Mouse (Mus musculus) MEL (cell line): Measurements from ENCODE around the gene Medag. TPM values are rescaled to one million over a fixed set of nuclear protein-coding genes. Genes with fewer than 3 reads are reported as not detected.

ENCODE experiments used
- DNase-seq: peaks from one replicate; pipeline ENCODE4 v3.0.0; 2011; ENCODE audit warnings: low read depth, low spot score
- H3K27ac ChIP-seq: 2 replicates; pipeline ENCODE4 v1.5.1; 2012; ENCODE audit warnings: low read depth, mild to moderate bottlenecking, control low read depth, low read length, moderate library complexity; ENCODE audit not compliant: control insufficient read depth
- H3K27me3 ChIP-seq, 2 experiments: fragments of 150-350 bp in 1 of 2; sonication (generic) in 1 of 2; 2 replicates each; pipeline ENCODE4 v1.6.1; 2012; ENCODE audit warnings: low read length in 2 of 2, mild to moderate bottlenecking in 2 of 2, improper control_type of control experiment in 1 of 2, moderate library complexity in 1 of 2; ENCODE audit not compliant: insufficient read depth in 2 of 2, control insufficient read depth in 1 of 2
- H3K36me3 ChIP-seq, 2 experiments: 2 replicates each; pipeline ENCODE4 v1.6.1; 2012 to 2014; ENCODE audit warnings: low read length in 2 of 2, improper control_type of control experiment in 1 of 2, inconsistent platforms in 1 of 2, mild to moderate bottlenecking in 1 of 2; ENCODE audit not compliant: insufficient read depth in 2 of 2, control insufficient read depth in 1 of 2
- H3K4me1 ChIP-seq, 2 experiments: fragments of 150-350 bp in 1 of 2; sonication (generic) in 1 of 2; 2 replicates each; pipeline ENCODE4 v1.6.1; 2012; ENCODE audit warnings: low read length in 2 of 2, improper control_type of control experiment in 1 of 2, mild to moderate bottlenecking in 1 of 2; ENCODE audit not compliant: insufficient read depth in 2 of 2, control insufficient read depth in 1 of 2
- H3K4me3 ChIP-seq, 2 experiments: fragments of 150-350 bp in 1 of 2; sonication (generic) in 1 of 2; 2 replicates each; pipeline ENCODE4 v1.5.1; 2012; ENCODE audit warnings: low read depth in 2 of 2, low read length in 2 of 2, mild to moderate bottlenecking in 2 of 2, moderate library complexity in 2 of 2, control low read depth in 1 of 2, improper control_type of control experiment in 1 of 2; ENCODE audit not compliant: control insufficient read depth in 1 of 2, insufficient read depth in 1 of 2
- H3K79me2 ChIP-seq: 2 replicates; pipeline ENCODE4 v1.6.1; 2012; ENCODE audit warnings: mild to moderate bottlenecking, low read length, moderate library complexity; ENCODE audit not compliant: control insufficient read depth, poor library complexity, insufficient read depth
- H3K9ac ChIP-seq: 2 replicates; pipeline ENCODE4 v1.6.1; 2012; ENCODE audit warnings: low read depth, mild to moderate bottlenecking, control low read depth, low read length, moderate library complexity; ENCODE audit not compliant: control insufficient read depth, poor library complexity, severe bottlenecking
- H3K9me3 ChIP-seq: fragments of 150-350 bp; sonication (generic); replicated peaks from 2 replicates; pipeline ENCODE4 v1.6.1; 2012; ENCODE audit warnings: mild to moderate bottlenecking, low read length, improper control_type of control experiment, moderate library complexity; ENCODE audit not compliant: insufficient read depth
- BHLHE40 ChIP-seq: IDR thresholded peaks from 2 replicates; pipeline ENCODE4 v1.6.1; 2012; ENCODE audit warnings: low read depth, mild to moderate bottlenecking, inconsistent platforms, low read length, improper control_type of control experiment, borderline replicate concordance
- CHD1 ChIP-seq: IDR thresholded peaks from 2 replicates; pipeline ENCODE4 v1.6.1; 2012; ENCODE audit warnings: low read depth, mild to moderate bottlenecking, inconsistent platforms, low read length, improper control_type of control experiment
- CTCF ChIP-seq, 3 experiments: IDR thresholded peaks in 2 of 3; conservative IDR thresholded peaks in 1 of 3; 2 replicates each; pipeline ENCODE4 v1.5.1; 2011 to 2012; ENCODE audit warnings: low read length in 3 of 3, low read depth in 2 of 3, mild to moderate bottlenecking in 2 of 3, improper control_type of control experiment in 1 of 3, inconsistent platforms in 1 of 3, mixed read lengths in 1 of 3, moderate library complexity in 1 of 3; ENCODE audit not compliant: control insufficient read depth in 1 of 3, insufficient read depth in 1 of 3, poor library complexity in 1 of 3, severe bottlenecking in 1 of 3
- EP300 ChIP-seq, 2 experiments: IDR thresholded peaks; 2 replicates each; pipeline ENCODE4 v1.6.1; 2011; ENCODE audit warnings: improper control_type of control experiment in 2 of 2, low read length in 2 of 2, low read depth in 1 of 2, mild to moderate bottlenecking in 1 of 2
- GABPA ChIP-seq: IDR thresholded peaks from 2 replicates; pipeline ENCODE4 v1.6.1; 2012; ENCODE audit warnings: low read depth, mild to moderate bottlenecking, inconsistent platforms, low read length, improper control_type of control experiment, moderate library complexity
- GATA1 ChIP-seq: IDR thresholded peaks from 2 replicates; pipeline ENCODE4 v1.6.1; 2011; ENCODE audit warnings: low read depth, low read length, improper control_type of control experiment
- HCFC1 ChIP-seq: IDR thresholded peaks from 2 replicates; pipeline ENCODE4 v1.6.1; 2012; ENCODE audit warnings: low read depth, mild to moderate bottlenecking, inconsistent platforms, low read length, improper control_type of control experiment, moderate library complexity
- JUND ChIP-seq: IDR thresholded peaks from 2 replicates; pipeline ENCODE4 v1.6.1; 2011; ENCODE audit warnings: low read depth, mild to moderate bottlenecking, improper control_type of control experiment, low read length
- MAX ChIP-seq: IDR thresholded peaks from 2 replicates; pipeline ENCODE4 v1.6.1; 2011; ENCODE audit warnings: low read length, improper control_type of control experiment
- MAZ ChIP-seq: IDR thresholded peaks from 2 replicates; pipeline ENCODE4 v1.6.1; 2012; ENCODE audit warnings: low read depth, mild to moderate bottlenecking, inconsistent platforms, low read length, improper control_type of control experiment
- MEF2A ChIP-seq: IDR thresholded peaks from 2 replicates; pipeline ENCODE4 v1.6.1; 2014; ENCODE audit warnings: low read depth, mild to moderate bottlenecking, inconsistent platforms, low read length, improper control_type of control experiment; ENCODE audit not compliant: poor library complexity, insufficient replicate concordance, severe bottlenecking; ENCODE audit errors: extremely low read depth
- MYC ChIP-seq: IDR thresholded peaks from 2 replicates; pipeline ENCODE4 v1.6.1; 2011; ENCODE audit warnings: low read depth, mild to moderate bottlenecking, low read length, improper control_type of control experiment, moderate library complexity
- NRF1 ChIP-seq: IDR thresholded peaks from 2 replicates; pipeline ENCODE4 v1.6.1; 2014; ENCODE audit warnings: low read depth, mild to moderate bottlenecking, inconsistent platforms, low read length, improper control_type of control experiment, moderate library complexity; ENCODE audit not compliant: poor library complexity, insufficient read depth, severe bottlenecking
- POLR2A ChIP-seq, 2 experiments: IDR thresholded peaks; 2 replicates each; pipeline ENCODE4 v1.6.1; 2011 to 2012; ENCODE audit warnings: low read length in 2 of 2, mild to moderate bottlenecking in 2 of 2, control low read depth in 1 of 2, improper control_type of control experiment in 1 of 2, low read depth in 1 of 2, moderate library complexity in 1 of 2; ENCODE audit not compliant: control insufficient read depth in 1 of 2, insufficient read depth in 1 of 2, poor library complexity in 1 of 2
- RCOR1 ChIP-seq: IDR thresholded peaks from 2 replicates; pipeline ENCODE4 v1.6.1; 2012; ENCODE audit warnings: low read depth, mild to moderate bottlenecking, inconsistent platforms, low read length, improper control_type of control experiment
- SIN3A ChIP-seq: IDR thresholded peaks from 2 replicates; pipeline ENCODE4 v1.6.1; 2012; ENCODE audit warnings: low read length, improper control_type of control experiment, inconsistent platforms
- TAL1 ChIP-seq: IDR thresholded peaks from 2 replicates; pipeline ENCODE4 v1.6.1; 2012; ENCODE audit warnings: mild to moderate bottlenecking, inconsistent platforms, low read length, moderate library complexity, mixed read lengths
- USF1 ChIP-seq: IDR thresholded peaks from 2 replicates; pipeline ENCODE4 v1.6.1; 2014; ENCODE audit warnings: low read depth, mild to moderate bottlenecking, inconsistent platforms, low read length, improper control_type of control experiment, moderate library complexity
- ZKSCAN1 ChIP-seq: IDR thresholded peaks from 2 replicates; pipeline ENCODE4 v1.6.1; 2012; ENCODE audit warnings: low read depth, mild to moderate bottlenecking, inconsistent platforms, low read length, improper control_type of control experiment, moderate library complexity
- ZMIZ1 ChIP-seq: IDR thresholded peaks from 2 replicates; pipeline ENCODE4 v1.6.1; 2012; ENCODE audit warnings: low read depth, mild to moderate bottlenecking, inconsistent platforms, low read length, improper control_type of control experiment, moderate library complexity
- polyA plus RNA-seq, 2 experiments: library from polyadenylated mRNA; stranded (reverse) in 1 of 2; unstranded in 1 of 2; fragments of >175 nt in 1 of 2; fragments of >200 nt in 1 of 2; gene quantifications; 2 replicates each; pipeline versions ENCODE4 v1.2.1 to v1.2.4; 2012; ENCODE audit warnings: low replicate concordance in 2 of 2, low read depth in 1 of 2; ENCODE audit not compliant: insufficient read length in 2 of 2, insufficient read depth in 1 of 2, missing spikeins in 1 of 2
- total RNA-seq: library from RNA; depleted of rRNA; stranded (reverse); fragments of 300-350 nt; gene quantifications from 2 replicates; pipeline ENCODE4 v1.2.3, GENCODE M21; 2012

Gene Medag
- total and polyA plus RNA-seq, 3 experiments = not detected

DNA sequence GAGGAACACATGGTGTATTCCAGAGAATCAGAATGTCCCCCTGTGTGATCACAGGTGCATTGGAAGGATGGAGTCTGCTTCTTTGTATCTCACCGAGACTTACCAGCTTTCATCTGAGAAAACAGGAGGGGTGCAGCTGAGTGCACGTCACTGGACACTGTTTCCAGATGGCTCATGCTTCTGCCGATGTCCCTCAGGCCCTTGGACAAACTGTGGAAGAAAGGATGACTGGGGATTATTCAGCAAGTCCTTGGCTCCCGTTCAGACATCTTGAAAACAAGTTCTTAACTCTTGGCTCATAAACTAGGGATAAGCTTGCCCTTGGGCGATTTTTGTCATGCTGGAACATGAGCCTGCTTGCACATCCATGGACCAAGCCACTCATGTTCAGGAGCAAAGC, 8.2 kb upstream of the Medag start:
- TF ChIP-seq POLR2A (IDR thresholded peaks at IDR 0.05; ENCODE audit: control insufficient read depth in 1 of 2, insufficient read depth in 1 of 2, low read depth in 1 of 2, low read length in 2 of 2, poor library complexity in 1 of 2) = no peak
- no peak for TF ChIP-seq USF1
- no peak for TF ChIP-seq MEF2A
- TF ChIP-seq HCFC1 = no peak
- no peak for TF ChIP-seq ZKSCAN1
- no peak for TF ChIP-seq MYC
- TF ChIP-seq SIN3A = no peak
- TF ChIP-seq NRF1 = no peak
- no peak for TF ChIP-seq GATA1
- no peak for TF ChIP-seq BHLHE40
- TF ChIP-seq MAX = no peak
- no peak for TF ChIP-seq GABPA
- TF ChIP-seq EP300 (IDR thresholded peaks at IDR 0.05; ENCODE audit: low read depth in 1 of 2, low read length in 2 of 2) = no peak
- TF ChIP-seq CTCF (IDR thresholded peaks at IDR 0.05 in 2 of 3, conservative IDR thresholded peaks at IDR 0.05 in 1 of 3; ENCODE audit: control insufficient read depth in 1 of 3, insufficient read depth in 1 of 3, low read depth in 2 of 3, low read length in 3 of 3, poor library complexity in 1 of 3, severe bottlenecking in 1 of 3) = no peak
- no peak for TF ChIP-seq JUND
- no peak for TF ChIP-seq ZMIZ1
- no peak for TF ChIP-seq CHD1
- TF ChIP-seq TAL1 = no peak
- no peak for TF ChIP-seq RCOR1
- TF ChIP-seq, all 39 proteins: peak for 0

DNA sequence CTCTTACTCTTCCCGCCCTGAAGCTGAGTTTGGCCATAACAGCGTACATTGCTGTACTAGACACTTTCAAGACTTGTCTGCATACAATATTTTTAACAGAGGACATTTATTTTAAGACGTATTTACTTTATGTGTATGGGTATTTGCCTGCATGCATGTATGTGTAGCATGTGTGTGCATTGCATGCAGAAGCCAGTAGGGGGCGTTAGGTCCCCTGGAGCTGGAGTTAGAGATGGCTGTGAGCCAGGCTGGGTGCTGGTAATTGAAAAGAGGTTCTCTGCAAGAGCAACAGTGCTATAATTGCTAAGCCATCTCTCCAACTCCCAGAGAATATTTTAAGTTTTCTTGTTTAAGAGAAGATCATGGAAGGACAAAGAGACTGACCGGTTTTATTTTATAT, 6.8 kb upstream of the Medag start:
- H3K27me3 ChIP-seq = no peaks in the 10 kb centered on the region
- DNase-seq = no peak
- no peaks in the 10 kb centered on the region for H3K36me3 ChIP-seq
- H3K79me2 ChIP-seq = no peaks in the 10 kb centered on the region
- TF ChIP-seq CTCF (IDR thresholded peaks at IDR 0.05 in 2 of 3, conservative IDR thresholded peaks at IDR 0.05 in 1 of 3; ENCODE audit: control insufficient read depth in 1 of 3, insufficient read depth in 1 of 3, low read depth in 2 of 3, low read length in 3 of 3, poor library complexity in 1 of 3, severe bottlenecking in 1 of 3) = peak; percentile 29 to 36 (median 35); a peak in 5 of 6 replicates
- no peak for TF ChIP-seq TAL1
- TF ChIP-seq ZMIZ1 = no peak
- no peak for TF ChIP-seq MAZ
- TF ChIP-seq RCOR1 = no peak
- H3K9ac ChIP-seq = no peak overlapping the region
- no peaks in the 10 kb centered on the region for H3K4me1 ChIP-seq
- no peak overlapping the region for H3K27ac ChIP-seq
- no peaks in the 10 kb centered on the region for H3K9me3 ChIP-seq
- no peak overlapping the region for H3K4me3 ChIP-seq

More for the DNA sequence above, 8.2 kb upstream of the Medag start:
- Histone ChIP-seq H3K9me3 (no peaks in the 10 kb centered on the region), H3K27ac (no peak overlapping the region), H3K27me3 (no peaks in the 10 kb centered on the region), H3K79me2 (no peaks in the 10 kb centered on the region), H3K4me3 (no peak overlapping the region), H3K36me3 (no peaks in the 10 kb centered on the region), H3K9ac (no peak overlapping the region), H3K4me1 (no peaks in the 10 kb centered on the region)
- DNase-seq = no peak
